Mouse (Mus musculus) liver, postnatal 0 days (tissue): ENCODE measurements around the gene 4933406M09Rik. TPM values are rescaled to one million over a fixed set of nuclear protein-coding genes. Genes with fewer than 3 reads are reported as not detected.

ENCODE experiments used
- ATAC-seq: fragments of 200-750 bp; cut with Nextera tagmentation; 2 replicates; pipeline ENCODE4 v1.8.0; 2017; ENCODE audit warnings: mild to moderate bottlenecking, moderate library complexity
- DNase-seq: peaks from one replicate; pipeline ENCODE4 v3.0.0-alpha.2; 2016
- H3K27ac ChIP-seq: fragments of 300-500 bp; sonication (generic); 2 replicates; pipeline ENCODE4 v1.5.1; 2014; ENCODE audit warnings: antibody characterized with exemption, moderate library complexity, mild to moderate bottlenecking, low read depth
- H3K27me3 ChIP-seq: fragments of 300-500 bp; sonication (generic); 2 replicates; pipeline ENCODE4 v1.6.1; 2014; ENCODE audit warnings: low read length, control low read depth, mixed read lengths; ENCODE audit not compliant: insufficient read depth
- H3K36me3 ChIP-seq: fragments of 300-500 bp; sonication (generic); replicated peaks from 2 replicates; pipeline ENCODE4 v1.6.1; 2014; ENCODE audit warnings: mild to moderate bottlenecking, control low read depth, low read length, moderate library complexity, mixed read lengths; ENCODE audit not compliant: insufficient read depth
- H3K4me1 ChIP-seq: fragments of 300-500 bp; sonication (generic); 2 replicates; pipeline ENCODE4 v1.6.1; 2014; ENCODE audit warnings: antibody characterized with exemption, mild to moderate bottlenecking, control low read depth; ENCODE audit not compliant: insufficient read depth
- H3K4me2 ChIP-seq: fragments of 300-500 bp; sonication (generic); 2 replicates; pipeline ENCODE4 v1.6.1; 2014; ENCODE audit warnings: low read depth, mild to moderate bottlenecking, low read length, moderate library complexity, mixed read lengths
- H3K4me3 ChIP-seq: fragments of 300-500 bp; sonication (generic); 2 replicates; pipeline ENCODE4 v1.5.1; 2014; ENCODE audit warnings: low read depth, low read length
- H3K9ac ChIP-seq: fragments of 300-500 bp; sonication (generic); replicated peaks from 2 replicates; pipeline ENCODE4 v1.6.1; 2014; ENCODE audit warnings: mild to moderate bottlenecking, moderate library complexity
- H3K9me3 ChIP-seq: fragments of 300-500 bp; sonication (generic); 2 replicates; pipeline ENCODE4 v1.6.1; 2016; ENCODE audit warnings: mild to moderate bottlenecking, control low read depth, low read length, mixed read lengths
- CTCF ChIP-seq: sonication (generic); IDR thresholded peaks from 2 replicates; pipeline ENCODE4 v1.5.1; 2016; ENCODE audit warnings: antibody characterized with exemption, low read depth
- EP300 ChIP-seq: IDR thresholded peaks from 2 replicates; pipeline ENCODE4 v1.6.1; 2016; ENCODE audit warnings: antibody characterized with exemption, low read depth, mild to moderate bottlenecking
- WGBS: fragments of 180-500 bp; shearing (Covaris S2); extraction: QIAGEN DNeasy Blood & Tissue Kit; methylation state at CpG from one replicate; pipeline ENCODE4 v1.1.7; 2014; ENCODE audit not compliant: insufficient replicate concordance; 5-methylcytosine and 5-hydroxymethylcytosine counted together
- polyA plus RNA-seq: library from polyadenylated mRNA; unstranded; fragments of >200 nt; fragmentation: Nextera tagmentation; extraction: Ambion mirVana; gene quantifications from 2 replicates; pipeline ENCODE4 v1.2.1, GENCODE M21; 2015

The 4933406M09Rik gene
- polyA plus RNA-seq, 1 experiment from 2014 or later, result not detected

DNA sequence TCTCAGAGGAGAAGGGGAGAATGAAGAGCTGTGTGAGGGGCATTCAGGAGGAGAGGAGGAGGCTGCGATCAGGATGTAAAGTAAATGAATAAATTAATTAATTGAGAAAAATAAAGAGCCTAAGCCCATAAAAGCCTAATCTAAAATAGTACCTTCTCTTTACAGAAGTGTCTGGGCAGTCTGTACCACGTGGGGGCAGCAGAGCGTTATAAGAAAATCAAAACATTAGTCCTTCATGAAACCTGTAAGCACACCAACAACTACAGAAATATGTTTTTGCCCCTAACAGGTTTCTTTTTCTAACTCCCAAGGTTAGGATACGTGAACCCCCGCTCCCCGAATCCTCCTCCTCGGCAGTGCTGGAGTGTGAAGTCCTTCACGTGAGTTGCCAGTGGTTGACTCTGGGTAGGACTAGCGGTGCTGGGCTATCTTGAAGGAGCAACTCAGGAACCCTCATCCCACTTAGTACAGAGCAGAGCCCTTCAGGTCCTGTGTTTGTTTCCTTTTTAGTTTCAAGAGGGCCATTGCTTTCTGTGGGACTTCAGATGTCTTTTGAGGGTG, 16.9 kb upstream of the 4933406M09Rik start:
- Histone ChIP-seq H3K4me2 (no peak overlapping the region), H3K36me3 (no peaks in the 10 kb centered on the region), H3K4me1 (no peaks in the 10 kb centered on the region), H3K9ac (no peak overlapping the region), H3K27ac (no peak overlapping the region), H3K27me3 (no peaks in the 10 kb centered on the region), H3K9me3 (peaks cover 11% of the 10 kb centered on the region), H3K4me3 (no peak overlapping the region)
- WGBS, result 49% methylated on average over 9 of the region's 9 CpGs
- no peak for ATAC-seq
- TF ChIP-seq CTCF, result peak; percentile 75
- TF ChIP-seq EP300, result no peak
- DNase-seq, result peak; percentile 70

DNA sequence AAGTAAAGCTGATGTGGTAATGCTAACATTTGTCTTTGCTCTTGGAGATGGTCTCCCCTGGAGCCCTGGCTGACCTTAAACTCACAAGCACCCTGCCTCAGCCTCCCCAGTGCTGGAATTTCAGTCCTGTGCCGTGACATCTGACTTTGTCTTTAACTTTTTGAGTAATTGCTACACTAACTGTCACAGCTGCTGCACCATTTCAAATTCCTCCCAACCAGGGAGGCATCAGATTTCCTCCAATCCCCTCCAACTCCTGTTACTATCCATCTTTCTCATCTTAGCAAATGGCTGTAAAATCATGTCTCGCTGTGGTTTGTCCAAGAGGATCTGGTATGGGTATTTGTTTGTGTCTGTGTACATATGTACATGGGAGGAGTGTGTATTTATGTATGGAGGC, 11.6 kb upstream of the 4933406M09Rik start:
- H3K4me2 ChIP-seq, result no peak overlapping the region
- H3K27ac ChIP-seq, result no peak overlapping the region
- no peak overlapping the region for H3K4me3 ChIP-seq
- H3K36me3 ChIP-seq, result no peaks in the 10 kb centered on the region
- no peak overlapping the region for H3K9ac ChIP-seq
- H3K27me3 ChIP-seq, result no peaks in the 10 kb centered on the region
- 62% methylated on average over 2 of the region's 2 CpGs for WGBS
- no peak for TF ChIP-seq CTCF
- no peak for TF ChIP-seq EP300
- H3K4me1 ChIP-seq, result no peaks in the 10 kb centered on the region
- DNase-seq, result no peak
- ATAC-seq, result no peak
- H3K9me3 ChIP-seq, result peaks cover 11% of the 10 kb centered on the region

DNA sequence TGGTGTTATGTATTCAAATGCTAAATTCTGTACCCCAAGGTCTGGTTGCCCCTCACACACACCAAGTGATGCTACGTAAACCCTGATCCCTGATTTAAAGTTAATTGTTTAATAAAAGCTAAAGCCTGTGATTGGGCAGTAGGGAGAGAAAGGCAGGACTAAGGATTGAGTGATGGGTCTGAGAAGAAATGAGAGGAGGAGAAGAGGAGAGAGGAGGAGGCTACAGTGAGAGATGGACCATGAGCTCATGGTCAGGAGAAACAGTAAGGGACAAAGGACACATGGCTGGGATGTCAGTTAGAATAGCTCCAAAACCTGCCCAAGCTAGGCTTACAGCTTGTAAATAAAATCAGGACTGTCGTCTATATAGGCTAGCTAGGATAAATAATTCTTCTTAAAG, 4.7 kb upstream of the 4933406M09Rik start:
- Histone ChIP-seq H3K36me3 (no peaks in the 10 kb centered on the region), H3K9ac (no peak overlapping the region), H3K27ac (no peak overlapping the region), H3K4me3 (no peak overlapping the region), H3K4me2 (no peak overlapping the region), H3K4me1 (peaks cover 6% of the 10 kb centered on the region), H3K9me3 (no peaks in the 10 kb centered on the region), H3K27me3 (peaks cover 10% of the 10 kb centered on the region; the same call in 1 of the 2 replicates)
- no peak for TF ChIP-seq CTCF
- TF ChIP-seq EP300, result no peak
- ATAC-seq (no peak), DNase-seq (no peak)
- 77% methylated on average over 2 of the region's 2 CpGs for WGBS

DNA sequence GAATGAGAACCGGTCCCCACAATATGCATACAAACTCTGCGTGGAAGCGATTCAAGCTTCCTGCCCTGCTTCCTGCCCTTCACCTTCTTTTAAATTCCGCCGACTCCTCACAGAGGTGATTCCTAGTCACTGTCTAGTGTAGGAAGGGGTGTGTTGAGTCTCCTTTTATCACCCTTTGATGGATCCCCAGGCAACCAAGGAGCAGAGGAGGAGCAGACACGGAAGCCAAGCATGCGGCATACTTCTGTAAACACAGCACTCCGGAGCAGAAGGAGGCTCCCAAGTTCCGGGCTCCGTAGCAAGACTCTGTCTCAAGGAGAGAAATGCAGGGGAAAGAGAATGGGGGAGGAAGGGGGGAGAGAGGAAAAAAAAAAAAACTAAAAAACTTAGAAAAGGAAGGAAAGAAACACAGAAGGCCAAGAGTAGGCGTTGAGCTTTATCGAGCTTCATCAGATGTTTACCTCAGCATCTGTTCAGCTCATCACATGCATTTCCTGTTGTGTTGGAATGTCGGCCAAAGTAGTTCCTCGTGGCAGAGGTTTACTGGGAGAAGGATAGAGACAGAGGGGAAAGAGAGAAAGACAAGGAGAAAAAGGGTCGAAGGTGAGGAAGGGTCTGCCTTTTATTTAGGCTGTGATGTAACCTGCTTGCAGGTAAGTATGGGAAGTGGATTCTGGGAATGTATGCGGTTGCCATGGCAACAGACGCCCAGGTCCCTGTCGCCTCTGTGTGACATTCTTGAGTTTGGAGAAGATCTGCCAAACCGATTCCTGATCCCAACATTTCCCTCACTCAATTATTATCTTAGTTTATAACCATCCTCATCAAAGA, 3.7 kb upstream of the 4933406M09Rik start:
- Histone ChIP-seq H3K4me1 (peaks cover 6% of the 10 kb centered on the region), H3K9ac (no peak overlapping the region; the same call in 1 of the 2 replicates), H3K4me2 (peak overlapping the region; percentile 60), H3K4me3 (peak overlapping the region; percentile 22), H3K36me3 (no peaks in the 10 kb centered on the region), H3K27ac (no peak overlapping the region), H3K9me3 (no peaks in the 10 kb centered on the region), H3K27me3 (peaks cover 10% of the 10 kb centered on the region; the same call in 1 of the 2 replicates)
- DNase-seq (no peak), ATAC-seq (no peak)
- no peak for TF ChIP-seq CTCF
- TF ChIP-seq EP300, result no peak
- 4% methylated on average over 19 of the region's 19 CpGs for WGBS

DNA sequence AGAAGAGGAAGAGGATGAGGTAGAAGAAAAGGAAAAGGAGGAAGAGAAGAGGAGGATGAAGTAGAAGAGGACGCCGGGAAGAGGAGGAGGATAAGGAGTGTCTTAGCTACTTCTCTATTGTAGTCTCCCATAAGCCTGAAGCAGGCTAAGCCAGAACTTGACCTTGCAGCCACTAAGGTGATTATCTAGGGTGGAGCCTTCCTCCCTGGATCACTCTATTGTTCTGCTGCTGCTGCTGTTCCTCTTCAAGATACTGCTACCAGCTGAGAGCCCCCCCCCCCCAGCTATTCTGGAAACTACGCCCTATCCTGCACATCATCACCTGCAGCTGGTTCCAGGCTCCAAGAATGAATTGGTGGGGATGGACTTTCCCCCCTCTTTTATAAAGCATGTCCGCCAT, 1.2 kb upstream of the 4933406M09Rik start:
- Histone ChIP-seq H3K9me3 (no peaks in the 10 kb centered on the region), H3K27ac (no peak overlapping the region), H3K27me3 (peaks cover 10% of the 10 kb centered on the region; the same call in 1 of the 2 replicates), H3K4me3 (no peak overlapping the region), H3K4me1 (peaks cover 6% of the 10 kb centered on the region), H3K9ac (no peak overlapping the region), H3K4me2 (no peak overlapping the region), H3K36me3 (no peaks in the 10 kb centered on the region)
- ATAC-seq, result no peak
- TF ChIP-seq CTCF (no peak), EP300 (no peak)
- DNase-seq, result no peak
- WGBS, result 77% methylated on average over 4 of the region's 4 CpGs

DNA sequence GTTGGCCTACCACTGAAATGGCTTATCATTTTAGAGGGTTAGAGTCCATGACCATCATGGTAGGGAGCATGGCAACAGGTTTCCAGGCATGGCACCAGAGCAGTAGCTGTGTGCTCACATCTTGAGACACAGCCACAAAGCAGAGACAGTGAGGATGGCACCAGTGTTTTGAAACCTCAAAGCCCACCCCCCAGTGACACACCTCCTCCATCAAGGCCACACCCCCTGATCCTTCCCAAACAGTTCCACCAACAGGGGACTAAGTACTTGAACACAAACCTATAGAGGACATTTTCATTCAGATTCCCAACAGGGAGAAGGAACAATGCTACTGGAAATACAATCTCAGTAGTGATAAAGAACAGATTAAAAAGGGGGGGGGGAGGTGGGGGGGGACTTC, 564 bp upstream of the 4933406M09Rik start:
- Histone ChIP-seq H3K4me2 (no peak overlapping the region), H3K4me1 (peaks cover 6% of the 10 kb centered on the region), H3K27me3 (peaks cover 10% of the 10 kb centered on the region; the same call in 1 of the 2 replicates), H3K4me3 (no peak overlapping the region), H3K27ac (no peak overlapping the region), H3K9ac (no peak overlapping the region), H3K9me3 (no peaks in the 10 kb centered on the region), H3K36me3 (no peaks in the 10 kb centered on the region)
- DNase-seq, result no peak
- ATAC-seq, result no peak
- TF ChIP-seq CTCF (no peak), EP300 (no peak)
